Comparison of ENCODE assay signal across 28 mouse cellular contexts in the genomic region with DNA sequence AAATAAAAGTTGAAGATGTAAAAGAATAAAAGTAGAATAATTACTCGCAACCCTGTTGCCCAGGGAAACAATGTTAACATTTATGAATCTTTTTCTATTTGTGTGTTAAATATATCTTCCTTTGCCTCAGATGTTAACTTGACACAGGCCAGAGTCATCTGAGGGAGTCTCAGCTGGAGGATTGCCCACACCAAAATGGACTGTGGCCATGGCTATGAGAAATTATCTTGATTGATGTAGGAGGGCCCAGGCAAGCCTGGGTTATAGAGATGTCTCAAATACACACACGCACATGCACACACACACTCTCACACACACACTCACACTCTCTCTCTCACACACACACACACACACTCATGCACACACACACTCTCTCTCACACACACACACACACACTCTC.
DNase-seq lines count a peak whose midpoint lies in the region; ATAC-seq and TF ChIP-seq lines count a peak whose summit lies in the region.
"Had no signal": no experiment of that assay in that cellular context is flagged by ENCODE, and none has a peak within 500 bp of the region (broad histone marks: within the 10 kb centered on the region; RNA-seq: fewer than 3 reads in every experiment).

No protein-coding gene starts in this region.

- no peak for TF ChIP-seq CTCF in stomach, postnatal 0 days (IDR thresholded peaks at IDR 0.05; ENCODE audit: low read depth)

- ATAC-seq in stomach, embryonic 14.5 days (ENCODE audit: insufficient number of reproducible peaks, insufficient read depth, low FRiP score, low read depth), result peak; percentile 73
- no peak for ATAC-seq in stomach, postnatal 0 days (ENCODE audit: low FRiP score, low TSS enrichment)
- ATAC-seq in intestine, embryonic 16.5 days, result peak; percentile 52; the same call in 1 of the 2 replicates
- ATAC-seq: forebrain, embryonic 15.5 days; hindbrain, postnatal 0 days; midbrain, embryonic 13.5 days had no signal

- H3K27me3 ChIP-seq in stomach, embryonic 14.5 days (ENCODE audit: control insufficient read depth, insufficient read depth, low read length), result no peaks in the 10 kb centered on the region
- no peaks in the 10 kb centered on the region for H3K27me3 ChIP-seq in stomach, postnatal 0 days (ENCODE audit: control insufficient read depth, insufficient read depth, low read length)
- no peaks in the 10 kb centered on the region for H3K27me3 ChIP-seq in intestine, embryonic 16.5 days (replicated peaks; ENCODE audit: control insufficient read depth, insufficient read depth, low read length)
- H3K27me3 ChIP-seq: forebrain, embryonic 15.5 days; hindbrain, embryonic 12.5 days; midbrain, embryonic 13.5 days had no signal

- H3K4me1 ChIP-seq in stomach, embryonic 14.5 days (ENCODE audit: control insufficient read depth, insufficient read depth, low read length), result no peaks in the 10 kb centered on the region
- no peaks in the 10 kb centered on the region for H3K4me1 ChIP-seq in stomach, postnatal 0 days (replicated peaks; ENCODE audit: control insufficient read depth, insufficient read depth)
- peaks cover under 1% of the 10 kb centered on the region; the same call in 1 of the 2 replicates for H3K4me1 ChIP-seq in intestine, embryonic 16.5 days (ENCODE audit: control insufficient read depth, insufficient read depth, low read length)
- H3K4me1 ChIP-seq: hindbrain, embryonic 12.5 days; midbrain, embryonic 13.5 days had no signal

- H3K9ac ChIP-seq in stomach, embryonic 14.5 days (replicated peaks; ENCODE audit: low read depth, low read length), result no peak overlapping the region
- no peak overlapping the region for H3K9ac ChIP-seq in stomach, postnatal 0 days (ENCODE audit: low read length)
- no peak overlapping the region for H3K9ac ChIP-seq in intestine, embryonic 16.5 days (ENCODE audit: low read depth, low read length)
- H3K9ac ChIP-seq: forebrain, embryonic 15.5 days; hindbrain, embryonic 12.5 days; liver, embryonic 14.5 days; midbrain, embryonic 13.5 days had no signal

- WGBS in stomach, embryonic 14.5 days, result 60% methylated on average over 2 of the region's 2 CpGs
- WGBS in stomach, postnatal 0 days, result 71% methylated on average over 2 of the region's 2 CpGs
- 72% methylated on average over 2 of the region's 2 CpGs for WGBS in intestine, embryonic 16.5 days

- no peak overlapping the region for H3K4me3 ChIP-seq in stomach, embryonic 14.5 days (ENCODE audit: low read depth, low read length)
- H3K4me3 ChIP-seq in stomach, postnatal 0 days (ENCODE audit: low read depth, low read length), result no peak overlapping the region
- H3K4me3 ChIP-seq in intestine, embryonic 16.5 days (ENCODE audit: low read length), result no peak overlapping the region
- H3K4me3 ChIP-seq: forebrain, embryonic 15.5 days; hindbrain, embryonic 12.5 days; midbrain, embryonic 13.5 days had no signal

- peak; percentile 68 for DNase-seq in adrenal gland, adult 2 months
- no peak for DNase-seq in adrenal gland, adult 18-20 months (ENCODE audit: low spot score in 2 of 2)
- no peak for DNase-seq in stomach, postnatal 0 days (ENCODE audit: low spot score)
- DNase-seq in Muller cell, postnatal 12 days (ENCODE audit: inconsistent ontology term), result no peak
- DNase-seq in retina, embryonic 14.5 days (ENCODE audit: low spot score), result no peak
- DNase-seq: cerebellum, adult 11 months; cerebellum, adult 9-10 months; cerebellum, postnatal 36 days; gastrocnemius, postnatal 36 days; heart, adult 18-20 months; heart, postnatal 36 days; kidney, adult 8-10 months; liver; lung, adult 2 months; lung, postnatal 10 days; retina, postnatal 1 day; right cerebral cortex, postnatal 14 days had no signal

- H3K36me3 ChIP-seq in stomach, embryonic 14.5 days (ENCODE audit: control insufficient read depth, insufficient read depth, low read length), result no peaks in the 10 kb centered on the region
- H3K36me3 ChIP-seq in stomach, postnatal 0 days (ENCODE audit: control insufficient read depth, insufficient read depth, low read length), result no peaks in the 10 kb centered on the region
- no peaks in the 10 kb centered on the region for H3K36me3 ChIP-seq in intestine, embryonic 16.5 days (ENCODE audit: control insufficient read depth, insufficient read depth, low read length)
- H3K36me3 ChIP-seq: forebrain, embryonic 15.5 days; G1E; hindbrain, embryonic 12.5 days; midbrain, embryonic 13.5 days had no signal

- no peak overlapping the region; the same call in 1 of the 2 replicates for H3K27ac ChIP-seq in stomach, embryonic 14.5 days (ENCODE audit: low read length)
- no peak overlapping the region for H3K27ac ChIP-seq in stomach, postnatal 0 days (replicated peaks)
- no peak overlapping the region; the same call in 1 of the 2 replicates for H3K27ac ChIP-seq in intestine, embryonic 16.5 days (ENCODE audit: low read length)
- H3K27ac ChIP-seq: forebrain, embryonic 15.5 days; hindbrain, embryonic 12.5 days; hindbrain, postnatal 0 days; kidney, postnatal 0 days; liver, embryonic 14.5 days; macrophage; midbrain, embryonic 13.5 days had no signal

- no peaks in the 10 kb centered on the region; the same call in 1 of the 2 replicates for H3K9me3 ChIP-seq in stomach, embryonic 14.5 days (ENCODE audit: control insufficient read depth, low read depth, low read length)
- H3K9me3 ChIP-seq in stomach, postnatal 0 days (ENCODE audit: control insufficient read depth, low read length), result no peaks in the 10 kb centered on the region
- no peaks in the 10 kb centered on the region for H3K9me3 ChIP-seq in intestine, embryonic 16.5 days (ENCODE audit: control insufficient read depth, low read length)
- H3K9me3 ChIP-seq: forebrain, embryonic 15.5 days; G1E; hindbrain, embryonic 12.5 days; midbrain, embryonic 13.5 days had no signal

- TF ChIP-seq EP300 in stomach, postnatal 0 days (optimal IDR thresholded peaks at IDR 0.05), result no peak

- H3K4me2 ChIP-seq in stomach, embryonic 14.5 days (replicated peaks; ENCODE audit: low read depth, low read length), result no peak overlapping the region
- H3K4me2 ChIP-seq in stomach, postnatal 0 days (replicated peaks; ENCODE audit: low read depth), result no peak overlapping the region
- no peak overlapping the region for H3K4me2 ChIP-seq in intestine, embryonic 16.5 days (ENCODE audit: low read depth, low read length)
- H3K4me2 ChIP-seq: forebrain, embryonic 15.5 days; heart, embryonic 11.5 days; hindbrain, embryonic 12.5 days; midbrain, embryonic 13.5 days had no signal
